Mouse (Mus musculus): ENCODE results near the gene Gm11034. TPM values are rescaled to one million over a fixed set of nuclear protein-coding genes. Genes with fewer than 3 reads are reported as not detected.

The Gm11034 gene
- polyA plus RNA-seq (2014; fragmentation: Nextera tagmentation; extraction: Ambion mirVana) = not detected in 2 replicates

GRCm38 (mm10) chr8:72213536-72213935 lies at the start of gene Gm11034:
Gene Gm11034 (minus strand): TSS chr8:72213636.
- Histone ChIP-seq H3K36me3 (ENCODE audit: control insufficient read depth, insufficient read depth, low read length) (no peaks in the 10 kb centered on the region), H3K4me2 (replicated peaks; ENCODE audit: low read depth, low read length) (no peak within 1 kb of the TSS), H3K4me1 (ENCODE audit: control insufficient read depth, insufficient read depth, low read length) (no peaks in the 10 kb centered on the region), H3K9ac (ENCODE audit: low read depth, low read length) (no peak within 1 kb of the TSS), H3K27ac (ENCODE audit: low read depth, low read length) (no peak within 1 kb of the TSS), H3K27me3 (ENCODE audit: control insufficient read depth, insufficient read depth, low read length) (peaks cover 5% of the 10 kb centered on the region; the same call in 1 of the 2 replicates), H3K9me3 (ENCODE audit: control insufficient read depth, low read length) (no peaks in the 10 kb centered on the region), H3K4me3 (ENCODE audit: low read length) (no peak within 1 kb of the TSS)
- 69% methylated on average over 4 of the region's 4 CpGs for WGBS
- ATAC-seq (ENCODE audit: low FRiP score, low TSS enrichment) = no peak

DNA sequence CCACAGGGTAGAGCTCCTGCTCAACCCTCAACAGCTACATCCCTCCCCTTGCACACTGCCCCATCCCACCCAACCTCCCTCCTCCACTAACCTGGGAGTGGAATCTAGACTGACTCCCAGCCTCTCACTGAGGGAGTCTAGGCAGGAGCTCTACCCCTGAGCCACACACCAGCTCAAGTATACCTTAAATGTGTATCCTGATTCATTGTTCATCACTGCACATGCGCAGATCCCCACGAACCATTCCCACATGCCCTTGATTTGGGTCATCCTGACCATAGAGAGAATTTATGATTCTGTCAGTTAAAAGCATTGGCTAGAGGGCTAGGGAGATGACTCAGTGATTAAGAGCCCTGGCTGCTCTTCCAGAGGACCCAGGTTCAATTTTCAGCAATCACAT lies 49.3 kb upstream of the Gm11034 start:
- no peak overlapping the region for H3K27ac ChIP-seq (ENCODE audit: low read depth, low read length)
- ATAC-seq (ENCODE audit: low FRiP score, low TSS enrichment) = no peak
- no peaks in the 10 kb centered on the region for H3K27me3 ChIP-seq (ENCODE audit: control insufficient read depth, insufficient read depth, low read length)
- H3K9me3 ChIP-seq (ENCODE audit: control insufficient read depth, low read length) = no peaks in the 10 kb centered on the region
- no peak overlapping the region for H3K4me3 ChIP-seq (ENCODE audit: low read length)
- peaks cover 3% of the 10 kb centered on the region; the same call in 1 of the 2 replicates for H3K4me1 ChIP-seq (ENCODE audit: control insufficient read depth, insufficient read depth, low read length)
- no peak overlapping the region for H3K4me2 ChIP-seq (replicated peaks; ENCODE audit: low read depth, low read length)
- H3K9ac ChIP-seq (ENCODE audit: low read depth, low read length) = no peak overlapping the region
- H3K36me3 ChIP-seq (ENCODE audit: control insufficient read depth, insufficient read depth, low read length) = no peaks in the 10 kb centered on the region
- 85% methylated on average over 2 of the region's 2 CpGs for WGBS

GRCm38 (mm10) chr8:72261872-72262271 lies 48.4 kb upstream of the Gm11034 start:
- H3K9me3 ChIP-seq (ENCODE audit: control insufficient read depth, low read length) = no peaks in the 10 kb centered on the region
- H3K9ac ChIP-seq (ENCODE audit: low read depth, low read length) = no peak overlapping the region
- H3K4me3 ChIP-seq (ENCODE audit: low read length) = no peak overlapping the region
- no peak for ATAC-seq (ENCODE audit: low FRiP score, low TSS enrichment)
- no peak overlapping the region for H3K27ac ChIP-seq (ENCODE audit: low read depth, low read length)
- H3K4me1 ChIP-seq (ENCODE audit: control insufficient read depth, insufficient read depth, low read length) = peaks cover 3% of the 10 kb centered on the region; the same call in 1 of the 2 replicates
- H3K4me2 ChIP-seq (replicated peaks; ENCODE audit: low read depth, low read length) = no peak overlapping the region
- H3K27me3 ChIP-seq (ENCODE audit: control insufficient read depth, insufficient read depth, low read length) = no peaks in the 10 kb centered on the region
- WGBS = 49% methylated on average over 5 of the region's 5 CpGs
- H3K36me3 ChIP-seq (ENCODE audit: control insufficient read depth, insufficient read depth, low read length) = no peaks in the 10 kb centered on the region

- Histone ChIP-seq H3K9ac (ENCODE audit: low read depth, low read length) (no peak overlapping the region), H3K27me3 (ENCODE audit: control insufficient read depth, insufficient read depth, low read length) (no peaks in the 10 kb centered on the region), H3K4me1 (ENCODE audit: control insufficient read depth, insufficient read depth, low read length) (peaks cover 3% of the 10 kb centered on the region; the same call in 1 of the 2 replicates), H3K9me3 (ENCODE audit: control insufficient read depth, low read length) (no peaks in the 10 kb centered on the region), H3K36me3 (ENCODE audit: control insufficient read depth, insufficient read depth, low read length) (0 out of 2 replicates have a peak, but pooled peaks cover 3% of the 10 kb centered on the region), H3K27ac (ENCODE audit: low read depth, low read length) (no peak overlapping the region), H3K4me3 (ENCODE audit: low read length) (no peak overlapping the region), H3K4me2 (replicated peaks; ENCODE audit: low read depth, low read length) (no peak overlapping the region)
- ATAC-seq (ENCODE audit: low FRiP score, low TSS enrichment) = no peak
Observed at GRCm38 (mm10) chr8:72261431-72261830, 48.0 kb upstream of the Gm11034 start.

- Histone ChIP-seq H3K9ac (ENCODE audit: low read depth, low read length) (no peak overlapping the region), H3K27me3 (ENCODE audit: control insufficient read depth, insufficient read depth, low read length) (no peaks in the 10 kb centered on the region), H3K4me3 (ENCODE audit: low read length) (no peak overlapping the region), H3K4me1 (ENCODE audit: control insufficient read depth, insufficient read depth, low read length) (peaks cover 3% of the 10 kb centered on the region; the same call in 1 of the 2 replicates), H3K27ac (ENCODE audit: low read depth, low read length) (no peak overlapping the region), H3K36me3 (ENCODE audit: control insufficient read depth, insufficient read depth, low read length) (0 out of 2 replicates have a peak, but pooled peaks cover 3% of the 10 kb centered on the region), H3K9me3 (ENCODE audit: control insufficient read depth, low read length) (no peaks in the 10 kb centered on the region), H3K4me2 (replicated peaks; ENCODE audit: low read depth, low read length) (no peak overlapping the region)
- ATAC-seq (ENCODE audit: low FRiP score, low TSS enrichment) = peak; percentile 65; the same call in 1 of the 2 replicates
- 23% methylated on average over 2 of the region's 2 CpGs for WGBS
Observed at GRCm38 (mm10) chr8:72261019-72261418, 47.6 kb upstream of the Gm11034 start.

GRCm38 (mm10) chr8:72260585-72260984 lies 47.1 kb upstream of the Gm11034 start:
- no peak for ATAC-seq (ENCODE audit: low FRiP score, low TSS enrichment)
- Histone ChIP-seq H3K4me3 (ENCODE audit: low read length) (no peak overlapping the region), H3K4me1 (ENCODE audit: control insufficient read depth, insufficient read depth, low read length) (peaks cover 3% of the 10 kb centered on the region; the same call in 1 of the 2 replicates), H3K27ac (ENCODE audit: low read depth, low read length) (no peak overlapping the region), H3K4me2 (replicated peaks; ENCODE audit: low read depth, low read length) (no peak overlapping the region), H3K9ac (ENCODE audit: low read depth, low read length) (no peak overlapping the region), H3K27me3 (ENCODE audit: control insufficient read depth, insufficient read depth, low read length) (no peaks in the 10 kb centered on the region), H3K36me3 (ENCODE audit: control insufficient read depth, insufficient read depth, low read length) (0 out of 2 replicates have a peak, but pooled peaks cover 3% of the 10 kb centered on the region), H3K9me3 (ENCODE audit: control insufficient read depth, low read length) (no peaks in the 10 kb centered on the region)
- 63% methylated on average over 4 of the region's 4 CpGs for WGBS

DNA sequence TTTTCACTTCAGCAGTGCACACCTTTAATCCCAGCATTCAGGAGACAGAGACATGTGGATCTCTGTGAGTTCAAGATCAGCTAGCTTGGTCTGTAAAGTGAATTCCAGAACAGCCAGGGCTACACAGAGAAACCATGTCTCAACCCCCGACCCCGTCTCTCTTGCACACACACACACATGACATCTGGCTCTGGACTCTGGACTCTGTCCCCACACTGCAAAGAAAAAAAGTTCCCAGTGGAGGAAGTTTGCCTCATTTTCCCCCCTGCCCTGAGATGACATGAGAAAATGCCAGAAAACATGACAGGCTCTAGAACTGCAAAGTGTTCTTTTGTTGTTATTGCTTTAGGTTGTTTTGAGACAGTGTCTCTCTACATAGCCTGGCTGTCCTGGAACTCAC lies 46.4 kb upstream of the Gm11034 start:
- H3K4me1 ChIP-seq (ENCODE audit: control insufficient read depth, insufficient read depth, low read length) = peaks cover 3% of the 10 kb centered on the region; the same call in 1 of the 2 replicates
- H3K9ac ChIP-seq (ENCODE audit: low read depth, low read length) = no peak overlapping the region
- ATAC-seq (ENCODE audit: low FRiP score, low TSS enrichment) = no peak
- 0 out of 2 replicates have a peak, but pooled peaks cover 3% of the 10 kb centered on the region for H3K36me3 ChIP-seq (ENCODE audit: control insufficient read depth, insufficient read depth, low read length)
- H3K4me3 ChIP-seq (ENCODE audit: low read length) = no peak overlapping the region
- no peak overlapping the region for H3K4me2 ChIP-seq (replicated peaks; ENCODE audit: low read depth, low read length)
- no peaks in the 10 kb centered on the region for H3K9me3 ChIP-seq (ENCODE audit: control insufficient read depth, low read length)
- 73% methylated on average over 2 of the region's 2 CpGs for WGBS
- no peak overlapping the region for H3K27ac ChIP-seq (ENCODE audit: low read depth, low read length)
- no peaks in the 10 kb centered on the region for H3K27me3 ChIP-seq (ENCODE audit: control insufficient read depth, insufficient read depth, low read length)

GRCm38 (mm10) chr8:72257902-72258238 lies 44.4 kb upstream of the Gm11034 start:
- no peak for ATAC-seq (ENCODE audit: low FRiP score, low TSS enrichment)
- peaks cover 11% of the 10 kb centered on the region; the same call in 1 of the 2 replicates for H3K36me3 ChIP-seq (ENCODE audit: control insufficient read depth, insufficient read depth, low read length)
- 83% methylated on average over 1 of the region's 1 CpGs for WGBS

GRCm38 (mm10) chr8:72257171-72257901 lies 43.9 kb upstream of the Gm11034 start:
- ATAC-seq (ENCODE audit: low FRiP score, low TSS enrichment) = 0 out of 2 replicates have a peak, but pooled peaks have one; percentile 44
- H3K4me1 ChIP-seq (ENCODE audit: control insufficient read depth, insufficient read depth, low read length) = peaks cover 3% of the 10 kb centered on the region; the same call in 1 of the 2 replicates
- 45% methylated on average over 7 of the region's 7 CpGs for WGBS
- H3K27ac ChIP-seq (ENCODE audit: low read depth, low read length) = no peak overlapping the region
- no peaks in the 10 kb centered on the region for H3K27me3 ChIP-seq (ENCODE audit: control insufficient read depth, insufficient read depth, low read length)
- H3K4me3 ChIP-seq (ENCODE audit: low read length) = no peak overlapping the region
- H3K9ac ChIP-seq (ENCODE audit: low read depth, low read length) = no peak overlapping the region
- H3K36me3 ChIP-seq (ENCODE audit: control insufficient read depth, insufficient read depth, low read length) = peaks cover 15% of the 10 kb centered on the region; the same call in 1 of the 2 replicates
- H3K4me2 ChIP-seq (replicated peaks; ENCODE audit: low read depth, low read length) = no peak overlapping the region
- no peaks in the 10 kb centered on the region for H3K9me3 ChIP-seq (ENCODE audit: control insufficient read depth, low read length)

More at GRCm38 (mm10) chr8:72257902-72258238, 44.4 kb upstream of the Gm11034 start:
- no peaks in the 10 kb centered on the region for H3K27me3 ChIP-seq (ENCODE audit: control insufficient read depth, insufficient read depth, low read length)
- no peak overlapping the region for H3K27ac ChIP-seq (ENCODE audit: low read depth, low read length)
- H3K4me2 ChIP-seq (replicated peaks; ENCODE audit: low read depth, low read length) = no peak overlapping the region
- no peaks in the 10 kb centered on the region for H3K9me3 ChIP-seq (ENCODE audit: control insufficient read depth, low read length)
- no peak overlapping the region for H3K4me3 ChIP-seq (ENCODE audit: low read length)
- H3K4me1 ChIP-seq (ENCODE audit: control insufficient read depth, insufficient read depth, low read length) = peaks cover 3% of the 10 kb centered on the region; the same call in 1 of the 2 replicates
- no peak overlapping the region for H3K9ac ChIP-seq (ENCODE audit: low read depth, low read length)
